Mouse (Mus musculus): ENCODE measurements around the gene Tusc2. TPM values are rescaled to one million over a fixed set of nuclear protein-coding genes. Genes with fewer than 3 reads are reported as not detected.

Tusc2 gene
- polyA plus RNA-seq, 1 experiment = 22.1 TPM

GRCm38 (mm10) chr9:107566855-107567254 is 3.8 kb downstream of the Tusc2 start:
- no peaks in the 10 kb centered on the region; the same call in 1 of the 2 replicates for H3K4me1 ChIP-seq (ENCODE audit: control insufficient read depth, insufficient read depth, low read length)
- H3K27ac ChIP-seq (ENCODE audit: control insufficient read depth, insufficient read depth, low read depth, low read length, poor library complexity) = no peak overlapping the region
- H3K4me3 ChIP-seq (replicated peaks; ENCODE audit: control insufficient read depth, low read depth, low read length) = no peak overlapping the region
- 46% methylated on average over 3 of the region's 3 CpGs for WGBS
- TF ChIP-seq CTCF (IDR thresholded peaks at IDR 0.05; ENCODE audit: control insufficient read depth, insufficient read depth, low read length) (no peak), POLR2A (IDR thresholded peaks at IDR 0.05; ENCODE audit: borderline replicate concordance, control insufficient read depth, low read depth, low read length) (no peak)

DNA sequence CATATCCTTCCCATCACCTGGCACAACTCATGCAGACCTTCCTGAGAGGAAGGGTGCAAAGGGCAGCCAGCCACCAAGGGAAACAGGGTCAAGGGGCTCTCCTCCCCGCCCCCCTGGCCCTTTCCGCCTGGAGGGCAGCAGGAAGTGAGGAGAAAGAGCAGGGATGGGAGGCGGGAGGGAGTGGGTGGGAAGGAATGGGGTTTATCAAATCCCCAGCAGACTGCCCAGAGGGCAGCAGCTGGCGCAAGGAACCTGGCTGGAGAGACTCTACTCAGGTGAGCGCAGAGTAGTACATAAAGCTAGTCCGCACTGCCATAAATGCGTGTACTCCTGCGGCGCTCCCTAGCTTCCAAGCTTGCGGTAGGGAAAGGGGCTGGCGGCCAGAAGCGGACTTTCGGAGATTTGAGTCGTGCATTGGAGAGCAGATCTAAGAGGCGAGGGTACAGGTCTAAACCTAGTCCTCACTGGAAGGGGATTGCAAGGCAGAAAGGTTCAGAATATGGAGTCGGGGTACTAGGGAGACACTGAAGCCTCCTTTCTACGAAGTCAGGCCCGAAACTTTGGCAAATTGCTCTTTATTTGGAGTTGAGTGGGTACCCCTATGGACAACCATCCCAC is 4.8 kb downstream of the Tusc2 start, which contains the start of gene Hyal2:
Hyal2 (plus strand) TSS at position 244 of the 618 bp plus-strand sequence.
- Histone ChIP-seq H3K27ac (ENCODE audit: control insufficient read depth, insufficient read depth, low read depth, low read length, poor library complexity) (peak within 1 kb of the TSS; percentile 9; the same call in 1 of the 2 replicates), H3K4me1 (ENCODE audit: control insufficient read depth, insufficient read depth, low read length) (no peaks in the 10 kb centered on the region; the same call in 1 of the 2 replicates), H3K4me3 (replicated peaks; ENCODE audit: control insufficient read depth, low read depth, low read length) (peak within 1 kb of the TSS; percentile 74)
- TF ChIP-seq CTCF (IDR thresholded peaks at IDR 0.05; ENCODE audit: control insufficient read depth, insufficient read depth, low read length) (no peak), POLR2A (IDR thresholded peaks at IDR 0.05; ENCODE audit: borderline replicate concordance, control insufficient read depth, low read depth, low read length) (no peak)
- WGBS = 64% methylated on average over 18 of the region's 18 CpGs

DNA sequence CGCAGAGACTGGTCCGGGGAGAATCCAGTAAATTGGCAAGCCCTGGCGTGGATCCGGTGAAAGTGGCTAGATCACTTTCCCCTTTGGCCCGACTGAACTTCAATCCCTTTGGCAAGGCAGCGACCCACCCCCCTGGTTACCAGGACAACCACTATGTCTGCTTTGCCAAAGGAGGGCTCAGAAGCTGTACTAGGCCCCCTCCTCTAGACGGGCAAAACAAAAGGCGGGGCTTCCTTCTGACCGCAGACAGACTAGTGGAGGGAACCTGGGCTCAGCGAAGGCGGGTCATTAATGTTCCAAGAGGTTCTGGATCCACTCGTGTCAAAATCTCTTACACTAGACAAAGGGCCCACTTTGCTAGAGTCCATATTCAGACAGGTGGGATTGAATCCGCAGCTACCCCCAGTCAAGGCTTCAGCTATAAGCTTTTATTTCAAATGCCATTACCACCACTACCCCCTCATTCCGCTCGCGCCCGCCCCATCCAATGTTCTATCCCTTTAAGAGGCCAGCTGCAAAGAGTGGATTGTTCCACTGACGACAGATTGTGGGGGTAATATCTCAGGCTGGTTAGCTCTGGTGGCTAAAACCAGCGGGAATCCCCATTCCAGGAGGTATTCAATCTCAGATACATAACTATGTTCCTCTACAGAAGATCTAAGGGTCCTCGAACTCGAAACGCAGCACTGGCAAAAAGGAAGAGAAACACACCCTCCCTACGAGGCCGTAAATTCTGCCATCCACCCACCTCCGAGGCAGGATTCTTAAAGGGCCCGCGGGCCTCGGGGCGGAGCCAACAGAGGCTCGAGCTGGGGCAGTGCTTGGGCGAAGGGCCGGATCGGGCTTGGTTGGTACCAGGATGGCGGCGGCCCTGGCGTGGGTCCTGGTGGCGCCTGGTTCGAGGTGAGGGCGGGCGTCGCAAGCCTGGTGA is 5.5 kb downstream of the Tusc2 start:
- WGBS = under 1% methylated on average over 41 of the region's 41 CpGs
- H3K4me1 ChIP-seq (ENCODE audit: control insufficient read depth, insufficient read depth, low read length) = no peaks in the 10 kb centered on the region; the same call in 1 of the 2 replicates
- TF ChIP-seq POLR2A (IDR thresholded peaks at IDR 0.05; ENCODE audit: borderline replicate concordance, control insufficient read depth, low read depth, low read length) = no peak
- no peak for TF ChIP-seq CTCF (IDR thresholded peaks at IDR 0.05; ENCODE audit: control insufficient read depth, insufficient read depth, low read length)
- H3K27ac ChIP-seq (ENCODE audit: control insufficient read depth, insufficient read depth, low read depth, low read length, poor library complexity) = peak overlapping the region; percentile 31; the same call in 1 of the 2 replicates
- H3K4me3 ChIP-seq (replicated peaks; ENCODE audit: control insufficient read depth, low read depth, low read length) = peak overlapping the region; percentile 74

DNA sequence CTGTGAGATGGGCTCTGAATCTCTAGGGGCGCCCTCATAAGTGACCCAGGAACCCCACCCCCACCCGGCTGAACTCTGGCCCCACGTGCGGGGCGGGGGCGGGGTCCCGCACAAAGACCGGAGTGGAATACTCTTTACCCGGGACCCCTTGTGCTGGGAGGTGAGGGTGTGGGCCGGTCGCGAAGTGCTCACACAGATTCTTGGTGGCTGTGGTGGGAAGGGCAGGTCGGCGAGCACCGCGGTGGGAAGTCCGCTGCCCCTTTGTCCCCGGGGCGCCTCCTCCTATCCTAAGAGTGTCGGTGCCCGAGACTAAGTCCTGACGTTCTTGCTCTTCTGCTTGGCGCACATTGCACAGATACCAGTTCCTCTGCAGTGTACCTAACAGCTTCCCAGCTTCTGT is 6.2 kb downstream of the Tusc2 start:
- TF ChIP-seq POLR2A (IDR thresholded peaks at IDR 0.05; ENCODE audit: borderline replicate concordance, control insufficient read depth, low read depth, low read length) (no peak), CTCF (IDR thresholded peaks at IDR 0.05; ENCODE audit: control insufficient read depth, insufficient read depth, low read length) (no peak)
- Histone ChIP-seq H3K4me3 (replicated peaks; ENCODE audit: control insufficient read depth, low read depth, low read length) (peak overlapping the region; percentile 74), H3K4me1 (ENCODE audit: control insufficient read depth, insufficient read depth, low read length) (no peaks in the 10 kb centered on the region; the same call in 1 of the 2 replicates), H3K27ac (ENCODE audit: control insufficient read depth, insufficient read depth, low read depth, low read length, poor library complexity) (peak overlapping the region; percentile 31; the same call in 1 of the 2 replicates)
- under 1% methylated on average over 23 of the region's 23 CpGs for WGBS

GRCm38 (mm10) chr9:107570016-107570415 is 7.0 kb downstream of the Tusc2 start:
- TF ChIP-seq POLR2A (IDR thresholded peaks at IDR 0.05; ENCODE audit: borderline replicate concordance, control insufficient read depth, low read depth, low read length) (no peak), CTCF (IDR thresholded peaks at IDR 0.05; ENCODE audit: control insufficient read depth, insufficient read depth, low read length) (no peak)
- peak overlapping the region; percentile 32 for H3K4me3 ChIP-seq (replicated peaks; ENCODE audit: control insufficient read depth, low read depth, low read length)
- H3K4me1 ChIP-seq (ENCODE audit: control insufficient read depth, insufficient read depth, low read length) = no peaks in the 10 kb centered on the region; the same call in 1 of the 2 replicates
- WGBS = 78% methylated on average over 13 of the region's 13 CpGs
- peak overlapping the region; percentile 35; the same call in 1 of the 2 replicates for H3K27ac ChIP-seq (ENCODE audit: control insufficient read depth, insufficient read depth, low read depth, low read length, poor library complexity)

DNA sequence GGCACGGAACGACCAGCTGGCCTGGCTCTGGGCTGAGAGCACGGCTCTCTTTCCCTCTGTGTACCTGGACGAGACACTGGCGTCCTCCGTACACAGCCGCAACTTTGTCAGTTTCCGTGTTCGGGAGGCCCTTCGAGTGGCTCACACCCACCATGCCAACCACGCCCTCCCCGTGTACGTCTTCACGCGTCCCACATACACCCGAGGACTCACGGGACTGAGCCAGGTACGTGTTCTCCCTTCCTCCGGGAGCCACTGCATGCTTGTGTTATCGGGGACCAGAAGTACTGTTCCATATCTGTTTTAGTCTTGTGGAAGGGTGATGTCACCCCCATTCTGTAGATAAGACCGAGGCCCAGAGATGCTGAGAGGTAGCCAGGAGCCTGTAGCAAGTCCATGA is 7.8 kb downstream of the Tusc2 start:
- peak overlapping the region; percentile 27 for H3K4me3 ChIP-seq (replicated peaks; ENCODE audit: control insufficient read depth, low read depth, low read length)
- TF ChIP-seq CTCF (IDR thresholded peaks at IDR 0.05; ENCODE audit: control insufficient read depth, insufficient read depth, low read length) = no peak
- TF ChIP-seq POLR2A (IDR thresholded peaks at IDR 0.05; ENCODE audit: borderline replicate concordance, control insufficient read depth, low read depth, low read length) = no peak
- H3K4me1 ChIP-seq (ENCODE audit: control insufficient read depth, insufficient read depth, low read length) = no peaks in the 10 kb centered on the region; the same call in 1 of the 2 replicates
- WGBS = 75% methylated on average over 21 of the region's 21 CpGs
- peak overlapping the region; percentile 35 for H3K27ac ChIP-seq (ENCODE audit: control insufficient read depth, insufficient read depth, low read depth, low read length, poor library complexity)

DNA sequence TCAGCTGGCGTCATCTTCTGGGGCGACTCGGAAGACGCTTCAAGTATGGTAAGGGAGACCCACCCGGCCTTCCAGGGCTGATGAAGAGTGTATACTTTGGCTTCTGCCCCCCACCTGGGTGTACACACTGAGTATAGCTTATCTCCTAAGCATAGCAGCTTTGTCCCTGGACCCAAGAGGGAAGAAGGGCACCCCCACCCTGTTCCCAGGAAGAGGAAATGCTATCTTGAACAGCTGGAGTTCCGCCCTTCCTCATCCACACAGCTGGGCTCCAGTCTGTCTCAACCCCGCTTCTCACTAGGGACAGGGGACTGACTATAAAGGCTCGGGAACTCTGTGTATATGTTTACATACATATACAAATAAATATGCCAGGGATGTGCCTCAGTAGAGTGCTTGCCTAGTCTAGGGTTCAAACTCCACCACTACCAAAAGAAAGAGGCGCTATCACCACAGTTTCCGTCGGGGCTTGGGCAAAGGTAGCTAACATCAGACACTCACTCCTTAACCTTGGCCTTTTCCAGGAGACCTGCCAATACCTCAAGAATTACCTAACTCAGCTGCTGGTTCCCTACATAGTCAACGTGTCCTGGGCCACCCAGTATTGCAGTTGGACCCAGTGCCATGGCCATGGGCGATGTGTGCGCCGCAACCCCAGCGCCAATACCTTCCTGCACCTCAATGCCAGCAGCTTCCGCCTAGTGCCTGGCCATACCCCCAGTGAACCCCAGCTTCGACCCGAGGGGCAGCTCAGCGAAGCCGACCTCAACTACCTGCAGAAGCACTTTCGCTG is 8.7 kb downstream of the Tusc2 start:
- Histone ChIP-seq H3K4me1 (ENCODE audit: control insufficient read depth, insufficient read depth, low read length) (no peaks in the 10 kb centered on the region; the same call in 1 of the 2 replicates), H3K27ac (ENCODE audit: control insufficient read depth, insufficient read depth, low read depth, low read length, poor library complexity) (peak overlapping the region; percentile 39), H3K4me3 (replicated peaks; ENCODE audit: control insufficient read depth, low read depth, low read length) (no peak overlapping the region)
- 89% methylated on average over 22 of the region's 22 CpGs for WGBS
- no peak for TF ChIP-seq CTCF (IDR thresholded peaks at IDR 0.05; ENCODE audit: control insufficient read depth, insufficient read depth, low read length)
- TF ChIP-seq POLR2A (IDR thresholded peaks at IDR 0.05; ENCODE audit: borderline replicate concordance, control insufficient read depth, low read depth, low read length) = no peak

Data from bone marrow, adult 2 months (tissue).